Mouse (Mus musculus): ENCODE data around the gene Kifc3. TPM values are rescaled to one million over a fixed set of nuclear protein-coding genes. Genes with fewer than 3 reads are reported as not detected.

Gene Kifc3
- total and polyA plus RNA-seq, 2 experiments from 2014 or later, result 20.6 to 59.0 TPM

GRCm38 (mm10) chr8:95215709-95216360, 13.2 kb upstream of the Kifc3 start:
- Histone ChIP-seq H3K4me3 (ENCODE audit: low read depth, low read length) (no peak overlapping the region), H3K9ac (replicated peaks; ENCODE audit: low read depth, low read length) (no peak overlapping the region), H3K36me3 (replicated peaks; ENCODE audit: control insufficient read depth, insufficient read depth, low read length) (no peaks in the 10 kb centered on the region), H3K4me2 (ENCODE audit: low read depth, low read length) (no peak overlapping the region), H3K27ac (ENCODE audit: low read depth) (no peak overlapping the region), H3K27me3 (ENCODE audit: control insufficient read depth, insufficient read depth, low read length) (no peaks in the 10 kb centered on the region), H3K4me1 (ENCODE audit: control insufficient read depth, insufficient read depth) (peaks cover 12% of the 10 kb centered on the region), H3K9me3 (replicated peaks; ENCODE audit: control insufficient read depth, low read length) (no peaks in the 10 kb centered on the region)
- TF ChIP-seq CTCF (IDR thresholded peaks at IDR 0.05; ENCODE audit: low read depth) (0 out of 2 replicates have a peak, but pooled peaks have one; percentile 10), EP300 (IDR thresholded peaks at IDR 0.05; ENCODE audit: low read depth) (no peak)
- ATAC-seq (ENCODE audit: insufficient read depth, low read depth) (no peak), DNase-seq (ENCODE audit: low spot score) (no peak)
- 70% methylated on average over 11 of the region's 11 CpGs for WGBS

GRCm38 (mm10) chr8:95209924-95210323, 7.3 kb upstream of the Kifc3 start:
- H3K9me3 ChIP-seq (replicated peaks; ENCODE audit: control insufficient read depth, low read length), result no peaks in the 10 kb centered on the region
- no peaks in the 10 kb centered on the region for H3K27me3 ChIP-seq (ENCODE audit: control insufficient read depth, insufficient read depth, low read length)
- no peak for TF ChIP-seq CTCF (IDR thresholded peaks at IDR 0.05; ENCODE audit: low read depth)
- no peak for TF ChIP-seq EP300 (IDR thresholded peaks at IDR 0.05; ENCODE audit: low read depth)
- WGBS, result 17% methylated on average over 11 of the region's 11 CpGs
- DNase-seq (ENCODE audit: low spot score), result peak; percentile 66
- peaks cover 6% of the 10 kb centered on the region for H3K4me1 ChIP-seq (ENCODE audit: control insufficient read depth, insufficient read depth)
- H3K27ac ChIP-seq (ENCODE audit: low read depth), result peak overlapping the region; percentile 74
- H3K4me3 ChIP-seq (ENCODE audit: low read depth, low read length), result no peak overlapping the region
- H3K4me2 ChIP-seq (ENCODE audit: low read depth, low read length), result peak overlapping the region; percentile 26; the same call in 1 of the 2 replicates
- ATAC-seq (ENCODE audit: insufficient read depth, low read depth), result peak; percentile 73
- H3K36me3 ChIP-seq (replicated peaks; ENCODE audit: control insufficient read depth, insufficient read depth, low read length), result no peaks in the 10 kb centered on the region
- H3K9ac ChIP-seq (replicated peaks; ENCODE audit: low read depth, low read length), result no peak overlapping the region

GRCm38 (mm10) chr8:95205946-95206345, 3.3 kb upstream of the Kifc3 start:
- ATAC-seq (ENCODE audit: insufficient read depth, low read depth) (no peak), DNase-seq (ENCODE audit: low spot score) (no peak)
- Histone ChIP-seq H3K36me3 (replicated peaks; ENCODE audit: control insufficient read depth, insufficient read depth, low read length) (no peaks in the 10 kb centered on the region), H3K4me2 (ENCODE audit: low read depth, low read length) (no peak overlapping the region), H3K4me1 (ENCODE audit: control insufficient read depth, insufficient read depth) (no peaks in the 10 kb centered on the region; the same call in 1 of the 2 replicates), H3K27ac (ENCODE audit: low read depth) (no peak overlapping the region), H3K27me3 (ENCODE audit: control insufficient read depth, insufficient read depth, low read length) (no peaks in the 10 kb centered on the region), H3K9ac (replicated peaks; ENCODE audit: low read depth, low read length) (no peak overlapping the region), H3K4me3 (ENCODE audit: low read depth, low read length) (no peak overlapping the region), H3K9me3 (replicated peaks; ENCODE audit: control insufficient read depth, low read length) (no peaks in the 10 kb centered on the region)
- TF ChIP-seq EP300 (IDR thresholded peaks at IDR 0.05; ENCODE audit: low read depth) (no peak), CTCF (IDR thresholded peaks at IDR 0.05; ENCODE audit: low read depth) (no peak)
- 13% methylated on average over 8 of the region's 8 CpGs for WGBS

GRCm38 (mm10) chr8:95204039-95204380, 1.4 kb upstream of the Kifc3 start:
- Histone ChIP-seq H3K27me3 (ENCODE audit: control insufficient read depth, insufficient read depth, low read length) (no peaks in the 10 kb centered on the region), H3K36me3 (replicated peaks; ENCODE audit: control insufficient read depth, insufficient read depth, low read length) (no peaks in the 10 kb centered on the region), H3K9ac (replicated peaks; ENCODE audit: low read depth, low read length) (no peak overlapping the region), H3K4me1 (ENCODE audit: control insufficient read depth, insufficient read depth) (no peaks in the 10 kb centered on the region; the same call in 1 of the 2 replicates), H3K4me2 (ENCODE audit: low read depth, low read length) (no peak overlapping the region), H3K4me3 (ENCODE audit: low read depth, low read length) (no peak overlapping the region), H3K9me3 (replicated peaks; ENCODE audit: control insufficient read depth, low read length) (no peaks in the 10 kb centered on the region), H3K27ac (ENCODE audit: low read depth) (no peak overlapping the region)
- 17% methylated on average over 10 of the region's 10 CpGs for WGBS
- DNase-seq (ENCODE audit: low spot score), result peak; percentile 67
- ATAC-seq (ENCODE audit: insufficient read depth, low read depth), result peak; percentile 79
- TF ChIP-seq CTCF (IDR thresholded peaks at IDR 0.05; ENCODE audit: low read depth), result peak; percentile 98
- no peak for TF ChIP-seq EP300 (IDR thresholded peaks at IDR 0.05; ENCODE audit: low read depth)

- no peaks in the 10 kb centered on the region for H3K36me3 ChIP-seq (replicated peaks; ENCODE audit: control insufficient read depth, insufficient read depth, low read length)
- H3K9me3 ChIP-seq (replicated peaks; ENCODE audit: control insufficient read depth, low read length), result no peaks in the 10 kb centered on the region
- H3K4me2 ChIP-seq (ENCODE audit: low read depth, low read length), result no peak overlapping the region
- TF ChIP-seq CTCF (IDR thresholded peaks at IDR 0.05; ENCODE audit: low read depth) (no peak), EP300 (IDR thresholded peaks at IDR 0.05; ENCODE audit: low read depth) (no peak)
- no peak overlapping the region for H3K9ac ChIP-seq (replicated peaks; ENCODE audit: low read depth, low read length)
- H3K27me3 ChIP-seq (ENCODE audit: control insufficient read depth, insufficient read depth, low read length), result no peaks in the 10 kb centered on the region
- no peaks in the 10 kb centered on the region for H3K4me1 ChIP-seq (ENCODE audit: control insufficient read depth, insufficient read depth)
- ATAC-seq (ENCODE audit: insufficient read depth, low read depth) (no peak), DNase-seq (ENCODE audit: low spot score) (no peak)
- no peak overlapping the region for H3K27ac ChIP-seq (ENCODE audit: low read depth)
- no peak overlapping the region for H3K4me3 ChIP-seq (ENCODE audit: low read depth, low read length)
- WGBS, result 48% methylated on average over 9 of the region's 9 CpGs
Measured at GRCm38 (mm10) chr8:95203326-95204038, 870 bp upstream of the Kifc3 start.

All from heart, postnatal 0 days (tissue).